Mouse (Mus musculus) MEL (cell line): ENCODE results near the gene Psme3.

Source experiments
- CTCF ChIP-seq, 3 experiments: IDR thresholded peaks in 2 of 3; conservative IDR thresholded peaks in 1 of 3; 2 replicates each; pipeline ENCODE4 v1.5.1; 2011 to 2012; ENCODE audit warnings: low read length in 3 of 3, low read depth in 2 of 3, mild to moderate bottlenecking in 2 of 3, improper control_type of control experiment in 1 of 3, inconsistent platforms in 1 of 3, mixed read lengths in 1 of 3, moderate library complexity in 1 of 3; ENCODE audit not compliant: control insufficient read depth in 1 of 3, insufficient read depth in 1 of 3, poor library complexity in 1 of 3, severe bottlenecking in 1 of 3
- ELF1 ChIP-seq: IDR thresholded peaks from 2 replicates; pipeline ENCODE4 v1.6.1; 2014; ENCODE audit warnings: low read depth, mild to moderate bottlenecking, inconsistent platforms, low read length, improper control_type of control experiment, moderate library complexity
- ETS1 ChIP-seq: IDR thresholded peaks from 2 replicates; pipeline ENCODE4 v1.6.1; 2012; ENCODE audit warnings: low read depth, mild to moderate bottlenecking, inconsistent platforms, low read length, improper control_type of control experiment, moderate library complexity
- GATA1 ChIP-seq: IDR thresholded peaks from 2 replicates; pipeline ENCODE4 v1.6.1; 2011; ENCODE audit warnings: low read depth, low read length, improper control_type of control experiment
- POLR2A ChIP-seq, 2 experiments: IDR thresholded peaks; 2 replicates each; pipeline ENCODE4 v1.6.1; 2011 to 2012; ENCODE audit warnings: low read length in 2 of 2, mild to moderate bottlenecking in 2 of 2, control low read depth in 1 of 2, improper control_type of control experiment in 1 of 2, low read depth in 1 of 2, moderate library complexity in 1 of 2; ENCODE audit not compliant: control insufficient read depth in 1 of 2, insufficient read depth in 1 of 2, poor library complexity in 1 of 2
- RAD21 ChIP-seq: IDR thresholded peaks from 2 replicates; pipeline ENCODE4 v1.6.1; 2011; ENCODE audit warnings: mild to moderate bottlenecking, low read depth, low read length, improper control_type of control experiment
- RCOR1 ChIP-seq: IDR thresholded peaks from 2 replicates; pipeline ENCODE4 v1.6.1; 2012; ENCODE audit warnings: low read depth, mild to moderate bottlenecking, inconsistent platforms, low read length, improper control_type of control experiment
- UBTF ChIP-seq: IDR thresholded peaks from 2 replicates; pipeline ENCODE4 v1.6.1; 2012; ENCODE audit warnings: low read depth, mild to moderate bottlenecking, inconsistent platforms, low read length, improper control_type of control experiment, moderate library complexity, borderline replicate concordance; ENCODE audit not compliant: insufficient read depth

DNA sequence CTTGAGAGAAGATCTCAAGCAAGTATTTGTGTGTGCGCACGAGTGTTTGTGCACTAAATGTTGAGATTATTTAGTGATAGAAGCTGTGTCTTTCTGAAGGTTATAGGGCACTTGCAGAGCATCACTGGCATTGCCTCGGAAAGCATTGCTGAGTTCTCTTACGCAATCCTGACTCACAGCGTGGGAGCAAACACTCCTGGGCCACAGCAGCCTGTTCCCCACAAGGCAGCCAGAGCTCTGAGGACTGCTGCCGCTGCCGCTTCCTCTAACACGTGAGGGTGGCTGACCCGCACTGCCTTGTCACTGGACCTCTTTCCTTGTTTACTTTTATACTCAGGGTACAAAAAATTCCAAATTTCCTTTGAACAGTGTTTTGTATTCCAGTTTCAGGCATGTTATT lies 28.7 kb upstream of the Psme3 start:
- TF ChIP-seq ELF1: no peak
- no peak for TF ChIP-seq UBTF
- TF ChIP-seq CTCF (IDR thresholded peaks at IDR 0.05 in 2 of 3, conservative IDR thresholded peaks at IDR 0.05 in 1 of 3; ENCODE audit: control insufficient read depth in 1 of 3, insufficient read depth in 1 of 3, low read depth in 2 of 3, low read length in 3 of 3, poor library complexity in 1 of 3, severe bottlenecking in 1 of 3): no peak
- no peak for TF ChIP-seq GATA1
- TF ChIP-seq RCOR1: no peak
- no peak for TF ChIP-seq POLR2A (IDR thresholded peaks at IDR 0.05; ENCODE audit: control insufficient read depth in 1 of 2, insufficient read depth in 1 of 2, low read depth in 1 of 2, low read length in 2 of 2, poor library complexity in 1 of 2)
- TF ChIP-seq RAD21: no peak
- no peak for TF ChIP-seq ETS1
